Mouse (Mus musculus): Measurements from ENCODE around the gene Cfd.

The Cfd gene

GRCm38 (mm10) chr10:79933861-79934260 is 43.2 kb downstream of the Cfd start:
- no peak for DNase-seq (ENCODE audit: low read depth, low spot score)

GRCm38 (mm10) chr10:79934272-79934721 is 43.6 kb downstream of the Cfd start:
- no peak for DNase-seq (ENCODE audit: low read depth, low spot score)

GRCm38 (mm10) chr10:79934794-79935569 is 44.3 kb downstream of the Cfd start:
- DNase-seq (ENCODE audit: low read depth, low spot score): no peak

- DNase-seq (ENCODE audit: low read depth, low spot score): no peak
Measured at GRCm38 (mm10) chr10:79936284-79936910, 45.7 kb downstream of the Cfd start.

- DNase-seq (ENCODE audit: low read depth, low spot score): no peak
Measured at GRCm38 (mm10) chr10:79936911-79937441, 46.3 kb downstream of the Cfd start.

GRCm38 (mm10) chr10:79937775-79938526 is 47.3 kb downstream of the Cfd start:
- no peak for DNase-seq (ENCODE audit: low read depth, low spot score)

GRCm38 (mm10) chr10:79940749-79941148 is 50.1 kb downstream of the Cfd start:
- no peak for DNase-seq (ENCODE audit: low read depth, low spot score)
